Mouse (Mus musculus) central nervous system, embryonic 14 days (tissue): Measurements from ENCODE around the gene Ldah. TPM values are rescaled to one million over a fixed set of nuclear protein-coding genes. Genes with fewer than 3 reads are reported as not detected.

Experiments used
- polyA plus RNA-seq: library from polyadenylated mRNA; depleted of rRNA; stranded (reverse); fragments of >200 nt; gene quantifications from 2 replicates; pipeline ENCODE4 v1.2.3, GENCODE M21; 2012; rRNA removed

Gene Ldah
- polyA plus RNA-seq = 42.6 and 47.0 TPM in 2 replicates

GRCm38 (mm10) chr12:8207978-8208403, at the start of gene Ldah:
Ldah (plus strand) TSS chr12:8208107.

DNA sequence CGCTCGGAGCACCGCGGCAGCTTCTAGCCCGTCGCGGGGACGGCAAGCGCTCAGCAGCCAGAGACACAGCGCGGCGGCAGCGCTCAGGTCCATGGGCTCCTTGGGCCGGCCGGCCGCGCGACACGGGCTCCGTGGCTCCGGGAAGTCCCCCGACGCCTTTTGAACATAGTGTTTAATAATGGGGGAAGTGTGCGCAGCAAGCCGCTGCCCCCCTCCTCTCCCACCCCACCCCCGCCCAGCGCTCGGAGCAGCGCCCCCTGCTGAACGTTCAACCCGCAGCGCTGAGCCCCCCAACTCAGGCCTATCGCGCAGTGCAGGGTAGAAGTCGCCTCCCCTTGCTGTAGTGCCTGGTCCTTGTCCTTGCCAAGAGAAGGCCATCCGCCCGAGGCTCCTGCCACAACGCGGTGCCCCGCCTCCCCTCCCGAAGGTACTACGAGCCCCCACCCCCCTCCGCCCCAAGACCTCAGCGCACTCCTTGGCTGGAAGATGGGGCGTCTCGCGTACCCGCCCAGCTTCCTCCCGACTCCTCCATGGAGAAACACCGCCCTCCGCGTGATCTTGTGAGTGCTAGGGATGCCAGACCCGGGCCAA, 94.0 kb downstream of the Ldah start, which contains the start of gene Gdf7:
TSS of gene Gdf7 (minus strand) at position 114 of the 591 bp plus-strand sequence.

GRCm38 (mm10) chr12:8313270-8313771, 105.4 kb downstream of the Ldah start, which contains the start of gene Hs1bp3:
Hs1bp3 (plus strand) TSS chr12:8313432.

Other genes starting within 250 kb of the Ldah start
- 0.05 and 0.14 TPM in 2 replicates for gene Apob, start 230.5 kb upstream of the Ldah start, polyA plus RNA-seq
- gene Gdf7, start 93.8 kb downstream of the Ldah start, polyA plus RNA-seq = 0.36 and 0.91 TPM in 2 replicates
- 9.9 and 11.5 TPM in 2 replicates for gene Hs1bp3, start 105.3 kb downstream of the Ldah start, polyA plus RNA-seq